Mouse (Mus musculus): ENCODE results near the gene Il9r.
A peak's percentile ranks its signal among the peaks of the same experiment; 100 is the strongest.
"Not testable (repeated sequence)": the region's sequence is repeated elsewhere in the genome, so short reads cannot be mapped to it uniquely, and the experiment has no call there.

The Il9r gene

GRCm38 (mm10) chr11:32226124-32226871 is 26.2 kb upstream of the Il9r start, which contains the start of gene Mpg:
Mpg (plus strand) TSS chr11:32226505.
- peak; percentile 80 for DNase-seq (ENCODE audit: low spot score)

- no peak for DNase-seq (ENCODE audit: low spot score)
These were observed 25.4 kb upstream of the Il9r start for GRCm38 (mm10) chr11:32225222-32226104.

- DNase-seq (ENCODE audit: low spot score), result no peak
These were observed 24.5 kb upstream of the Il9r start for GRCm38 (mm10) chr11:32224468-32225139.

- DNase-seq (ENCODE audit: low spot score), result no peak
These were observed 23.4 kb upstream of the Il9r start for GRCm38 (mm10) chr11:32223297-32223967.

GRCm38 (mm10) chr11:32222570-32223194 is 22.6 kb upstream of the Il9r start:
- no peak for DNase-seq (ENCODE audit: low spot score)

- DNase-seq (ENCODE audit: low spot score), result no peak
These were observed 21.9 kb upstream of the Il9r start, which contains the start of gene Rhbdf1 for GRCm38 (mm10) chr11:32221951-32222409. Rhbdf1 (minus strand) TSS chr11:32222300.

GRCm38 (mm10) chr11:32221225-32221950 is 21.3 kb upstream of the Il9r start:
- no peak for DNase-seq (ENCODE audit: low spot score)

- DNase-seq (ENCODE audit: low spot score), result no peak
These were observed 20.6 kb upstream of the Il9r start for GRCm38 (mm10) chr11:32220607-32221224.

- DNase-seq (ENCODE audit: low spot score), result no peak
These were observed 19.2 kb upstream of the Il9r start for GRCm38 (mm10) chr11:32219287-32219686.

- no peak for DNase-seq (ENCODE audit: low spot score)
These were observed 18.5 kb upstream of the Il9r start for GRCm38 (mm10) chr11:32218501-32219050.

GRCm38 (mm10) chr11:32216851-32217250 is 16.8 kb upstream of the Il9r start:
- DNase-seq (ENCODE audit: low spot score), result no peak

GRCm38 (mm10) chr11:32215372-32216162 is 15.5 kb upstream of the Il9r start:
- DNase-seq (ENCODE audit: low spot score), result no peak

- DNase-seq (ENCODE audit: low spot score), result no peak
These were observed 10.5 kb upstream of the Il9r start for GRCm38 (mm10) chr11:32210623-32211022.

- DNase-seq (ENCODE audit: low spot score), result peak; percentile 95
These were observed 5.2 kb upstream of the Il9r start, which contains the start of gene Snrnp25 for GRCm38 (mm10) chr11:32205058-32205873. Snrnp25 (plus strand) TSS chr11:32205415.

GRCm38 (mm10) chr11:32201922-32202685 is 2.0 kb upstream of the Il9r start:
- DNase-seq (ENCODE audit: low spot score), result no peak

GRCm38 (mm10) chr11:32200992-32201391 is 913 bp upstream of the Il9r start:
- DNase-seq (ENCODE audit: low spot score), result not testable (repeated sequence)

- DNase-seq (ENCODE audit: low spot score), result no peak
These were observed 849 bp downstream of the Il9r start for GRCm38 (mm10) chr11:32199230-32199629.
